Mouse (Mus musculus) mesoderm, embryonic 11.5 days (tissue): ENCODE measurements around the gene Phkb.
A peak's percentile ranks its signal among the peaks of the same experiment; 100 is the strongest.

Experiments
- DNase-seq: peaks from one replicate; pipeline ENCODE4 v3.0.0-alpha.2; 2012; ENCODE audit warnings: low read depth, low spot score

The Phkb gene

DNA sequence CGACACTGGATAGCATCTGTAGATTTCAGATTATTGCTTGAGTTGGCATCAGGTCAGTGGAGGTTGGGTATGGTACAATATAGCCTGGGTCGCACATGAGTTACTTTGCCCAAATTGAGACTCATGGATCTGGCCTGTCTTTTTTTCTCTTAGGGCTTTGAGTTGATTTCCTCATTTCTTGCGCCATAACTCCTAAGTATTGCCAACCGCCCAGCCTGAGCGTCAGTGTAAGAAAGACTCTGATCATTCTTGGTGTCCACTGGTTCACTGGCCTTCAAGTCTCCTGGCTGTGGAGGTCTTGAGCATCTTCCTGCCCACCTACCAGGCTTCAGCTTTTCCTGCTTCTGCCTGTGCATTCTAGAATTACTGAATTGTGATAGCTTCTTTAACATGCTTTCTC is 104.1 kb downstream of the Phkb start:
- DNase-seq, result no peak

DNA sequence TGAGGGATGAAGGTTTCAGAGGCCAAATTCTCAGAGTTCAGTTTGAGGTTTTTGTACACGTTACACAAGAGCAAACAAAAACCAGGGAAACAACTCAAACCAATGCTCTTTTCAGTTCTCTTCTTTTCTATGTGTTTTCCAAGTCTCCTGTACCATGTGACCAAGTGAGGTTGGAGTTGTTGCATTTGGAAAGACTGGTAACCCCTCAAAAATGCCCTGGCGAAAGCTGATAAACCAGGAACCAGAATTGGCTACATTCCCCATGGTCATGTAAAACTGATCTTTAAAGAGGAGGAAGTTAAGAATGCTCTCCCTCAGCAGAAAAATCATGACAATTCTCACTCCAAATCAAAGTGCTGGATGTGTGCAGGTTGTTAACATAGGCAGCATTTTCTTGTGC is 117.6 kb downstream of the Phkb start:
- DNase-seq, result no peak

DNA sequence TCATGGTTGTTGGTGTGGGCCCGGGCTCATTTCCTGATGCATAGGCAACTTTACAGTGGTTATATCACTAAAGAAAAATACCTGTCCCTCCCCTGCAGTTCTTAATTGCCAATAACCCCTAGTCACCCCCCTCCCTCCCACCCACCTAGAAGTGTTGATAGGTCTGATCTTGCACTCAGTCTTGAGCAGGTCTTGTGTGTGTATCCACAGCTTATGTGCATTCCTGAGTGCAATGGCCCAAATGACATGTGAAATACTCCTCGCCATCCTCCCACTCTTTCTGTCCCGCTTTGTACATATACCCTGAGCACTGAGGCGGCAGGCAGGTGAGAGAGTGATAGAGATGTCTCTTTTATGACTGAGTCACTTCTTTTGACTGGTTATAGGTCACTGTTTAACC is 119.1 kb downstream of the Phkb start:
- no peak for DNase-seq

DNA sequence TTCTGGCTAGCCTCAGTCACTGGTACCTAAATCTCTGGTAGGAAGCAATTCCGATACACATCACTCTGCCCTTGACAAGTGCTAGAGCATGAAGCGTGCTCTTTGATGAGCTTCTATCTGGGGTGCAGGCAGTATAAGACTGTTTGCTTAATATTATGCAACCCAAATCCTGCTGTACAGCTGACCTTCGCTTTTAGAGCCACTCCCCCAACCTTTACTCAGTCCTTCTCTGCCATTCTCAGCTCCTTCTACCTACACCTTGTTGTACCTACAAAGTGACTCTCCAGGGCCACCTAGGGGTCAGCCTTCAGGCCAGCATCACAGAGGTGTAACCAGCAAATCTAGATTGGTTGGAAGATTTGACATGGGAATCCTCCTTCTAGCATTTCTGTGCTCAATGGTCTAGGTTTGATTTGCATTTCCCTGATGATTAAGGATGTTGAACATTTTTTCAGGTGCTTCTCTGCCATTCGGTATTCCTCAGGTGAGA is 136.9 kb downstream of the Phkb start:
- DNase-seq, result no peak

DNA sequence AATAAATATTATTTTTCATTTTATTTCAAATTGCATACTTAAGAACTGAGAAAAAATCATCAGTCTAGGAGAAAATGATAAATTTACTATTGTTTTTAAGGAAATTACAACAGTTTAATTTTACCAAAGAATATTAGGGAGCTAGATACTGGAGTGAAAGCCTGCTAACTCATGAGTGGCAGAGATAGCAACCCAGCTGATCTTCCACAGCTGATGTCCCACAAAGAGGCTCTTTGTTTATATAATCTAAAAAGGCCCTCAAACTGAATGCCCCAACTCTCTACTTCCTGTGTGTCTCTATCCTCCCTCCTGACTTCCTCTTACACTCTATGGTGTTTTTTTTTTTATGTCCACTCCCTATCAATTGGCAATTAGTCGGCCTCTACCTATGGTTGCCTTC is 152.2 kb downstream of the Phkb start:
- DNase-seq, result no peak

DNA sequence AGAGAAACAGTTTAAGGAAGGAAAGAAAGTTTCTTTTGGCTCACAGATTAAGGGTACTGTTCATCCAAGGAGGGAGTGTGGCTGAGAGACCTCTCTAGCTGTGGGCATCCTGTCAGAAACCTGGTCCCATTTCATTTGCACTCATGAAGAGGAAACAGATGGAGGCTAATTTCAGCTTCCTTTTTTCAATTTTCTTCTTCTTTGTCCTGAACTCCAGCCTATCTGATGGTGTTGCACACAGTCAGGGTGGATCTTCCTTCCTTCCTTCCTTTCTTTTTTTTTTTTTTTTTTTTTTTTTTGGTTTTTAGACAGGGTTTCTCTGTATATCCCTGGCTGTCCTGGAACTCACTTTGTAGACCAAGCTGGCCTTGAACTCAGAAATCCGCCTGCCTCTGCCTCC is 152.9 kb downstream of the Phkb start:
- DNase-seq, result no peak

DNA sequence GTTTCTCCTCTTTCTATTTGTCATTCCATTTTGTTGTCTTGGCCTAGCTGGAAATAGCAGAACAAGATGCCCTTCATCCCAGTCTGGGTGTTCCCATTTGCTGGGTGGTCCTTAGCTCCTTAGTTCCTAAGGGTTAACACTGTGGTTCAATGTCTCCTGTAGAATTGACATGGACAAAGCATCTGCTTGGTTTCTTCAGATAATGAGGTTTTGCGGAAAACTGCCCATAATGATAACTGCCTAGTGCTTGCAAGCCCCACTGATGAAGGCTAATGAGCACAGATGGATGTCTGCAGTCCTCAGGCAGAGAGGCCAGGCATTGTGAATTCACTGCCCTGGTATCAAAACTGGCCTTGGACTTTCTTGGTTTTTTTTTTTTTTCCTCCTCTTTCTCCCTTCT is 155.2 kb downstream of the Phkb start:
- no peak for DNase-seq

DNA sequence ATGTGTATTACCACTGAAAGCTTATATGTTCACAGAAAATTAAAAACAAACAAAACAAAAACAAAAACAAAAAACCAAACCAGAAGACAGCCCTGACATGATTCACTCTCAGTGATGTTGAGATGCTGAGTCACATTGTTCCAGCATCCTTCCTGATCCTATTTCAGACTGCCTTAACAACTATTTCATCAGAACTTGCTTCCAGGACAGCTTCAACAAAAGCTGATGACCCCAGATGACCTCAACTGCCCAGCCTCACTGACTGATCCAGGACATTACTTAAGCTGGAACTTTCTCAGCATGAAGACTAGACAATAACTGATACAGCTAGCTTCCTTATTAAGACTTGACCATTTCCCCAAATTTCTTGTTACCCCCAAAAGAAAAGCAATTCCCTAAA is 165.7 kb downstream of the Phkb start:
- DNase-seq, result no peak

DNA sequence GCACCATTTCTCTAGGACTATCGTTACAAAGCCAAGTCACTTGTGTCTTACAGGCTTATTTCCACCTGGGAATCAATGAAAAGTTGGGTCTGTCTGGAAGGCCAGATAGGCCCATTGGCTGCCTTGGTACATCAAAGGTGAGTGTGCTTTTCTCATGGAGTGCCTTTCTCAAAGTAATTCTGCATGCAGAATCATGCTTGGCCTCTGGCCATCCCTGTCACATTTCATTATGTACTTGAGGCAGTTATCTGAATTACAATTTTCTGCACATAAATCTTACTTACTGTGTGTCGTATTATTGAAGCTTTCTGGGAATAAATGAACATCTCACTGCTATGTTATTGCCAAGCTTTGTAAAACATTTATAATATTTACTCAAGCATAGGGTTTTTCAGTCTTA is 176.0 kb downstream of the Phkb start:
- no peak for DNase-seq

DNA sequence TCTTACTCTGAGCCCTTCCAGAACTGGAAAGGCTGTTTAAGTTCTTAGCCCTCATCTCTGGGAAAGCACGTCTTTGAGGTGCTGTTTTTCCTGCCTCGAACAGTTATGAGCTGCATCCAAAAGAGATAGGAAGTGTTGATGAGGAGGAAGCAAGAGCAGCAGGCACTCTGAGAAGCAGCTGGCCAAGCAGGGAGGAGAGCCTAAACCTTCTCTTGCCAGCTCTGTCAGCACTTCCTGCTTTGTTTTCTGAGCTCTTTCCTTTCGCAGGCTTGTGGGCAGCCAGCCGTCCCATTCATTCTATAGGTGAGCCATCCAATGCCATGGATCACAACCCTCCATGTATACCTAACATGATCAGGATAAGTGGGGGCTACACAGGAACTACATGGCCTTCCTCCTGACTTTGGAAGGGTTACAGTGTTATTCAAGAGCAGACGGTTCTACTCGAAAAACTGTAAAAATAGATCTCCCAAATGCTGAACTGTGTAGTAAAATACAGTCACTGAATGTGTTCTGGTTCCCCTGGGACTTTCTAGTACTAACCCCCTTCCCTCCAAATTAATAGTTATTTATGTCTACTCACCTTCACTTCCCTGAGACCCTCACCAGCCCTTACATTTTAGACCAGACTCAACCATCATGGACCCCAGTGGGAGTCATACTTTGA is 188.0 kb downstream of the Phkb start:
- DNase-seq, result no peak

DNA sequence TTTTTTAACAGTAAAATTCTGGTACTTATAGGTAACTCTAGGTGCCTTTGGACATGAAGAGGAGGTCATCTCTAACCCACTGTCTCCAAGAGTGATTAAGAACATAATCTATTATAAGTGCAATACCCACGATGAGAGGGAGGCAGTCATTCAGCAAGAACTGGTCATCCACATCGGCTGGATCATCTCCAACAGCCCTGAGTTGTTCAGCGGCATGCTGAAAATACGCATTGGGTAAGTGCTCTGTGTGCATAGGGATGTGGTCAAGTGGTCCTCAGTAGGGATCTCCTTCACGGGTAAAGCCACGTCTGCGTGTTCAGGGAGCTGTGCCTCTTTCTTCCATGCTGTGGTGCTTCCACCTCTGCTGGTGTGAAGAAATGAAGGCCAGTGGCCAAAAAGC is 188.7 kb downstream of the Phkb start:
- no peak for DNase-seq

DNA sequence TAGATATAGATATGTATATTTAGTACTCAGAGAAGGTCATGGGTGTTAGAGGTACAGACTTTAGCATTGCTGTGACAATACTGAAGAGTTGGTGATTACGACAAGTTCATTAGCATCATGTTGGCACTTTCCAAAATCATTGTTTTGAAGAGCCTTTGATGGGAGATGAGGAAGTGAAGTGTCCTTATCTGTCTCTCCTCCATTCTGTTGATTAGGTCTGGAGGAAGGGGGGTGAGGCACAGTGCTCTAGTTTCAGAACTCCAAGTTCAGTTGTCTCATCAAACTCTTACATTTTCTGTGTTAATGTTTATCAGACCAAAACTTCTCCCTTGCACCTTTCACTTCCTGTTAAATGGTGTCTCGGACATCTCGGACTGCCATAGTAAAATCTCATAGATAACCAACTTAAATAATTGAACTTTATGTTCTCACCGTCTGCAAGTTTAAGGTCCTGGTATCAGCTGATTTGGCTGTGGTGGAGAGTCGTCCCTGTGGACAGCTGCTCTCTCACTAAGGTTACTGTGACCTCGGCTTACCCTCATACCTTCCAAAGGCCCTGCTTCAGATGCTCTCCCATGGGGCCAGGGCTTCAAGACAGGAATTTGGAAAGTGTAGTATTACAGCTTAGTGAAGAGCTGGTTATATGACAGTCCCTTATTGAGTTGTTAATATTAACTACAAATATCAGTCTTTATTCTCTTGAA is 194.1 kb downstream of the Phkb start:
- no peak for DNase-seq

DNA sequence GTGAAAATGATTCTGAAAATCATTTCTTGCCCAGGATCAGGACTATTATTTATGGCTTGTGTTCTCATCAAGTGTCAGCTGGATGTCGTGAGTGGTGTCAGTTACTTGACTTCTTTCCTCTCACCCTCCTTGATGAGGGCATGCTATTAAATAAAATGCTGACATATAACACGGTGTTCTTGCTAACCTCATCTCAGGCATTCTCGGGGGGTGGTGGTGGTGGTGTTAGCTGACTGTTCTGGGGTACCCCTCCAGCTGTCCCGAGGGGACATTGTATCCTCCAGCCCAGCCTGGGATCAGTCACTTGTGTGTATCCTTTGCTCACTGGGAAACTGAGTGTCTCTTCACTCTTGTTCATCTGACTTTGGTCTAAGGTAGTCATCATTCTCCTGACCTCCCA is 194.6 kb downstream of the Phkb start:
- DNase-seq, result no peak

DNA sequence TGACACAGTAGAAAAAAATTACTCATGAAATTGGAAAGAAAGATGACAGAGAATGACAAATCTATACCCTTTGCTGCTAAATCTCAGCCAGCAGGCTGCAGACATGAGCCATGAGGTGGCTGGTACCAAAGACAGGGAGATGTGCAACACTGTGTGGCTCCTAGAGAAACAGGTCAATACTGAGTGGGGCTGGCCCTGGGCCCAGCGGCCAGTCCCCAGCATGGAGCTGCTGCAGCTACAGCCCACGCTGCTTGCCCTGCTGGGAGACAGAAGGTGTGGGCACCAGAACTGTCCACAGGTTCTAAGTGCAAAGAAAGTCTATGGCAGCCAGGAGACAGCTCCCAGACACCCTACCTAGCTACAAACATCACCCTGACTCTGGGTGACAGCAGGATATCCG is 197.7 kb downstream of the Phkb start:
- no peak for DNase-seq

DNA sequence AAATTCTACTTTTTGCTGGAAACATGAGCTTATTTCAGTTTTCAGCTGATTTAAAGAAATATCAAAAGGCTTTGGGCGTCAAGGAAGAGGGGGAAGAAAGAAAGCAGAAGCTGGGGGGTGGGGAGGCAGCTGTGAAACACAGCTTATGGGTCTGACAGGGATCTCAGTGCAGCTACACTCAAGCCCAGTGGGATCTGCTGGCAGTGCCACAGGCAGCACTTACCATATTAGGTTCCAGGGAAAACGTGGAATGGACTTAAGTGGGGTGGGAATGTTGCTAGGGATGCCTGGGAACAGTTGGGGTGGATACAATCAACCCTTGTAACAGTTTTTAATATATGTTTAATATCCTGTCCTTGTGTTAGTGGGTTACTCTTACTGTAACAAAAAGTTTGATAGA is 201.3 kb downstream of the Phkb start:
- DNase-seq, result peak; percentile 7

DNA sequence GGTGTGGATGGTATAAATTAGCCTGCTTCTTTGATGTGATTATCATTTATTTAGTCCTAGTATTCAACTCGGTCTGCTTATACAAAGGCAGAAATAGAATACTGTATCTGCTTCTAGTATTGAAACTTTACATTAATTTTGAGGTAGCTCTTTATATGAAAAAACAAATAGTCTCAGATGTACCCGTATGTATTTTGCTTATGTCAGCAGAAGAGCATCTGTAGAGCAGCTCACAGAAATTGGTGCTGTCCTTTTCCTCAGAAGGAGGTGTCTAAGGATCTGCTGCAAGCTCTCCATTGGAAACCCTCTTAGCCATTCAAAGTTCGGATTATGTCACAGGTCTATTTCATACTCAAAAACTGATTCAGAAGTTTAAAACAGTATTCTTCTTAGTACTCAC is 210.1 kb downstream of the Phkb start:
- DNase-seq, result no peak

DNA sequence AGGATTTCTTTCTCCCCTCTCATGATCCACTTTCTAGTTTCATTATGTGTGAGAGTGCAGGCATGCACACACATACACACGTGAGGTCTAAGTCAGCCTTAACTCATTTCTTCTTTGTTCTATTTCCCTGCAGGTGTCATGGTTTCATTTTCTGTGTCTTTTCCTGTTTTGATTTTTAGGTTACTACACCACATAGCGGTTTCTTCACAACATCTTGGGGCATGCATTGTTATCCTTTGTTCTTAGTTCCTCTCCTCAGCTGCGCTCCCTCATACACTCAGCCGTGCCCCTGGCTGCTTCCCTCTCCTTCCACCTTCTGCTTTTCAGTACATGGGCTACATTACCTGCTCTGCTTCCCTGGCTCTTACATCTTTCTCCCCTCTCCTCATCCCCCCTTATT is 211.2 kb downstream of the Phkb start:
- no peak for DNase-seq

DNA sequence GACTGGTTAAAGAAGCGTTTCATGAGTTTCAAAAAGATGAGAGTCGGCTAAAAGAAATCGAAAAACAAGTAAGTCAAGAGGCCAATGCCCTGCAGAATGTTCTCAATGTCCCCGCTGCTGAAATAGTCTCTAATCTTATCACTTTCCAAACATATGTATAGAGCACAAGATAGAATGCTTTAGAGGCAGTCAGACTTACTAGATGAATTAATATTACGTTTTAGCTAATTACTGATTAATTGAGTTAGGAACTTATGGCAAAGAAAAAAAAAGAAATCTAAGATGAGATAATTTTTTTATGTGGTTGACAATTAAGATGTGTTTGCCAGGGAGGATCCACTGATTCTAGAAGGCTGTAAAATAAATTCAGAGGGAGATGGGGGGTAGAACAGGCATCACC is 217.9 kb downstream of the Phkb start:
- no peak for DNase-seq

DNA sequence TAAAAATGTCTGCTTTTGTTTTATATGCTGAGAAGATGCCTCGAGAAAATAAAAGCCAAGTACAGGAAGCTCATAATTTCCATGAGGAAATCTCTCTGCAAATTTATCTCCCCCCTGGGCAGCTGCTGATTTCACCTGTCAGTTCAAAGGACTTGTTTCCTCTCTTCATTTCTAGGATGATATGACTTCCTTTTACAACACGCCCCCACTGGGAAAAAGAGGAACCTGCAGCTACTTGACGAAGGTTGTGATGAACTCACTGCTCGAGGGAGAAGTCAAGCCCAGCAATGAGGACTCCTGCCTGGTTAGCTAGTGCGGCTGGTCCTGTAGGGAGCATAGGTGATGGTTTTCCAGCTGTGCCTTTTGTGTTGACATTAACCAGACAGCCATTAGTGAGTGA is 218.4 kb downstream of the Phkb start:
- DNase-seq, result no peak

DNA sequence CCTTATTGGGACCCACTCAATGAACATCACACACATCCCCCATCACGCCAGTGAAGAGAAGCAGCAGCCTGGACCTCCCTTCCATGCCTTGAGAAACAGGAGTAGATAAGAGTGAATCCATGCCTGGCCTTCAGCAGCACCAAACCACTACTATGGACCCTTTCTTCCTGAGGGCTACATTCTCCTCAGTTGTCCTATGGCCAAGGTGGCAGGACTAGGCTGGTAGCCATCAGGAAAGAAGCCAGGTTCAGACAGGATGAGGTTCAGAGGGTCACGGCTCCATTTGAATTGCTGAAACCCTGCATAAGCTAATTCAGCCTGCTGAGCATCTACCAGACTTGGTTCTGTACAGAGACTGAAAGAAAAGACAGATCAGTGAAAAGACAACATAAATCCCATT is 222.7 kb downstream of the Phkb start:
- DNase-seq, result no peak

DNA sequence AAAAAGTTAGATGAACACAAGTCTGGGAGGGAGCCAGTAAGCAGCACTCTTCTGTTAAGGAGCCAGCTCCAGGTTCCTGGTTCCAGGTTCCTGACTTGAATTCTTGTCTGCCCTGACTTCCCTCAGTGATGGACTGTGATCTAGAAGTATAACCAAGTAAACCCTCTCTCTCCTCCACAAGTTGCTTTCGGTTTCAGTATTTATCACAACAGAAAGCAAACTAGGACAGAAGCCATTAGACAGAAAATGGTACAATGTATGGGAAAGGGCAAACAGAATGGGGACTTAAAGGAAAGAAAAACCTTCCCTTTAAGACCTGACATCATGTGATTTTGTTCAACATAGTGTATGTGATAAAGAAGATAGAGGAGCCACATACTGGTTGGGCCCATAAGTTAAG is 238.7 kb downstream of the Phkb start:
- DNase-seq, result no peak

DNA sequence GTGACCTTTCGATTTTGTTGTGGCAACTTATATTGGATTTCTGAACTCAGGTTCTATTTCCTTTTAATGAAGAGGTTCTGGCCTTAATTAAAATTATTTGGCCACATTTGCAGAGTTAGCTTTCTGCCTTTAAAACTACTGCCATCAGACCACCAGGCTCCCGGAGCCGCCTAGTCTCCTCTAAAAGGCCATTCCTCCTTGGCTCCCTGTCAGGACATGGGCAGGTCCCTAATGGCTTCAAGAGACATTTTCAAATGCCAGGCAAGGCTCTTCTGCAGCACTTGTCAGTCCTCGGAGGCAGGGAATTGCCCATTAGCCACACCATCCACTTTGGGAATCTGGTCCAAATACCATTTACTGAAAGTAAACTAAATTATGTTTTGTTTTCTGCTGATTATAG is 242.6 kb downstream of the Phkb start:
- no peak for DNase-seq

DNA sequence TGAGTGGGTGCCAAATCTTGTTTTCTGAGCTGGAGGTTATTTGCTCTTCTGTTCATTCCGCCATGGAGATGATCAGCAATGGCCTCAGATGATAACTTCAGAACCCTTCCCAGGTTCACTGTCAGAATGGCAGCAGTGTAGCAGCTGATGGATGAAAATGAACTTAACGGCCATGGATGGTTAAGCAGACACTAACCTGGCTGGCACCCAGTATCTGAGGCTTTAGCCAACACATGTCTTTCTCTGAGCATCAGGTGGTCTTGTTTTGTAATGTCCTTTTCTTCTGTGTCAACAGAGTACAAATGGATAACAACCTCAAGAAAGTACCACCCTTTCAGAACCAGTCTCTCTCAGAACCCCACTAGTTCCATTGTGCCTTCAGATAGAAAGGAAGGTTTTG is 246.0 kb downstream of the Phkb start:
- no peak for DNase-seq

DNA sequence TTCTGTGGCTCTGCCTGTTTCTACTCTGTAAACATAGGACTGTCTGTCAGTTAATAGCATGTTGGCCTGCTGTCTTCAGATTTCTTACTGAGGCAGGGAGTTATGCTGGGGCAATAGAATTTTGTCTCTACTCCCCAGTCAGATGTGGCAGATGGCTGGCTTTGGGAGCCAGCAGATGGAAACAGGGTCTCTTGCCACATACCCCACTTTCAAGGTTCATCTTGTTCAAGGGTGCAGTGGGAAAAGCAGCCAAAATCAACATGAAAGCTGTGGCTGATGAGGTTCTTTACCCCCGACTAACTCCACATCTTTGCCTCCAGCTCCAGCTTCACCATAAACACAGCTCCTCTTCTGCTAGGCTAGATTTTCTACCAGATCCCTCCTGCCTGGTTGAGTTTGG is 246.7 kb downstream of the Phkb start:
- no peak for DNase-seq
